Mouse (Mus musculus): ENCODE measurements around the gene Slc39a7.
"Not testable (repeated sequence)": the region's sequence is repeated elsewhere in the genome, so short reads cannot be mapped to it uniquely, and the experiment has no call there.

The Slc39a7 gene

GRCm38 (mm10) chr17:33999341-34000149 is 31.9 kb downstream of the Slc39a7 start:
- DNase-seq (ENCODE audit: low read depth, low spot score), result no peak

- not testable (repeated sequence) for DNase-seq (ENCODE audit: low read depth, low spot score)
Measured at GRCm38 (mm10) chr17:33998697-33999096, 32.8 kb downstream of the Slc39a7 start.

GRCm38 (mm10) chr17:33997025-33997424 is 34.5 kb downstream of the Slc39a7 start:
- not testable (repeated sequence) for DNase-seq (ENCODE audit: low read depth, low spot score)

- DNase-seq (ENCODE audit: low read depth, low spot score), result no peak
Measured at GRCm38 (mm10) chr17:33995651-33996050, 35.8 kb downstream of the Slc39a7 start.

- no peak for DNase-seq (ENCODE audit: low read depth, low spot score)
Measured at GRCm38 (mm10) chr17:33994959-33995358, 36.5 kb downstream of the Slc39a7 start.

GRCm38 (mm10) chr17:33991788-33992664 is 39.5 kb downstream of the Slc39a7 start:
- no peak for DNase-seq (ENCODE audit: low read depth, low spot score)

- not testable (repeated sequence) for DNase-seq (ENCODE audit: low read depth, low spot score)
Measured at GRCm38 (mm10) chr17:33982136-33982535, 49.3 kb downstream of the Slc39a7 start.

- peak; percentile 96 for DNase-seq (ENCODE audit: low read depth, low spot score)
Measured at GRCm38 (mm10) chr17:33981192-33981909, 50.1 kb downstream of the Slc39a7 start.

GRCm38 (mm10) chr17:33980181-33981035 is 51.1 kb downstream of the Slc39a7 start:
- DNase-seq (ENCODE audit: low read depth, low spot score), result no peak

GRCm38 (mm10) chr17:33979512-33980050 is 51.9 kb downstream of the Slc39a7 start:
- no peak for DNase-seq (ENCODE audit: low read depth, low spot score)

- DNase-seq (ENCODE audit: low read depth, low spot score), result peak; percentile 96
Measured at GRCm38 (mm10) chr17:33978631-33979031, 52.9 kb downstream of the Slc39a7 start.
